Mouse (Mus musculus): ENCODE data around the gene Atp8a1. TPM values are rescaled to one million over a fixed set of nuclear protein-coding genes. Genes with fewer than 3 reads are reported as not detected.

Atp8a1 gene
- polyA plus RNA-seq, 1 experiment from 2014 or later, result 36.4 TPM

DNA sequence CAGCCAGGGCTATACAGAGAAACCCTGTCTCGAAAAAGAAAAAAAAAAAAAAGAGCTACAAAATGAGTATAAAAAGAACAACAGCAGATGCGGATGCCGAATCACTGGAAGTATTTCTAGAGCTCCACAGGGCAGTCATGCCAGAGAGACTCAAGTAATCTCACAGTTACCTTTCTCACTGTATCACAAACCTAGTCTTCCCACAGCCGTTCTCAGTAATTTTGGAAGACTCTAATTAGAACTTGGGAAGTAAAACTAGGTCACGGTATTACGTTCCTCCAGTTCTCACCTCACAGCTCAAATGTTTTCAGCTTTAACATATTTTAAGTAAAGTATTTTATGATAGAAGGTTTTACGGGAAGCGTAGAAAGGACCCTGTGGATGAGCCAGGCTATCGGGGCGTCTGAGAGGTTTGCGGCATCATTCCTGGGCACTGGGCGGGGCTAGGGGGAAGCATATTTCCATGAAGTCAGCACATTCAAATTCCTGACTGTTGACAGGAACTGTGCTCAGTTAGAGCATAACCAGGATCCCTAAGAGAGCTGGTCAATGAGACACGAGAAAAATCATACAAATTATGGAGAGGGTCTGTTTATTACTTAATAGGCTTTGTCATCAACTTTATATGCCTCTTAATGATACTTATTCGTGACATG, 152.1 kb downstream of the Atp8a1 start:
- Histone ChIP-seq H3K27ac (no peak overlapping the region), H3K9me3 (no peaks in the 10 kb centered on the region), H3K4me1 (replicated peaks) (peaks cover 14% of the 10 kb centered on the region; the same call in 1 of the 2 replicates), H3K9ac (replicated peaks) (no peak overlapping the region), H3K4me2 (replicated peaks) (no peak overlapping the region), H3K36me3 (peaks cover 8% of the 10 kb centered on the region; the same call in 1 of the 2 replicates), H3K27me3 (peaks cover 36% of the 10 kb centered on the region), H3K4me3 (replicated peaks) (no peak overlapping the region)
- no peak for ATAC-seq
- 92% methylated on average over 14 of the region's 14 CpGs for WGBS

DNA sequence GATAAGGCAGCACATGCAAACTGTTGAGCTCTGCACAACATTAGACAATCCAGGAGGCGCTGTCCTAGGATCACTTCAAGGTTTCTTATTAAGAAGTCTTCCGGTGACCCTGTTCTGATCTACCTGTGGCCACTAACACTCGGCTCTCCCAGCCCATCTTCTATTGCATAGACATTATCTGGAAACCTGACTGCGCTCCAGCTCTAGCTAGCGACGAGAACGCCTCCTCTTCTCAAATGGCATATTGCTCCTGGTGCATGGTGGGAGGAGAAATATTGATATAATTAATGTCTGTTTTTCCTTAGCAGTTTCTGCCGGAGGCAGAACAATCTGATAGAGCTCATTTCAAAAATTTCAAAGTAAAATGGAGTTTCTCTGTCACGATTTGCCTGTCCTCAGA, 156.9 kb downstream of the Atp8a1 start:
- peaks cover 20% of the 10 kb centered on the region for H3K27me3 ChIP-seq
- H3K9me3 ChIP-seq, result no peaks in the 10 kb centered on the region
- H3K4me3 ChIP-seq (replicated peaks), result no peak overlapping the region
- H3K9ac ChIP-seq (replicated peaks), result no peak overlapping the region
- H3K4me2 ChIP-seq (replicated peaks), result no peak overlapping the region
- H3K36me3 ChIP-seq, result peaks cover 8% of the 10 kb centered on the region
- whole genome bisulfite sequencing, result 96% methylated on average over 9 of the region's 9 CpGs
- no peaks in the 10 kb centered on the region for H3K4me1 ChIP-seq (replicated peaks)
- no peak for ATAC-seq
- no peak overlapping the region for H3K27ac ChIP-seq

DNA sequence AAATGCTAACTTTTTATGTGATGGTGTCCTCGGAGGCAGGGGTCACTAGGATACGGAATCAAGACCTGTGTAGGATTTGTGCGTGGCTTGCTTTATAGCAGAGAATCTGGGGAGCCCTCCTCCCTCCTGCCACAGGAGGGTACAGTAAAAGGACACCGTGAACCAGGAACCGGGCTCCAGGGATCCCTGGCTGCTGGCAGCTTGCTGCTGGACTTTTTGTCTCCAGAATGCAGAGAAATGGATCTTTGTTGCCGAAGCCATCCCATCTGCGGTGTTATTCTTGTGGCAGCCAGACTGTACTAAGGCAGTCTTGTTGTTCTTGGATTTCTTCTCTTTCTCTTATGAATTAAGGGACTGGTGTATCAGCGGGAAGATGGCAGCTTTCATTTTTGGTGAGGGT, 159.2 kb downstream of the Atp8a1 start:
- Histone ChIP-seq H3K27ac (no peak overlapping the region), H3K9me3 (no peaks in the 10 kb centered on the region), H3K36me3 (peaks cover 8% of the 10 kb centered on the region), H3K4me1 (replicated peaks) (no peaks in the 10 kb centered on the region), H3K4me2 (replicated peaks) (no peak overlapping the region), H3K27me3 (peaks cover 12% of the 10 kb centered on the region), H3K9ac (replicated peaks) (no peak overlapping the region), H3K4me3 (replicated peaks) (no peak overlapping the region)
- no peak for ATAC-seq
- WGBS, result 94% methylated on average over 8 of the region's 8 CpGs

DNA sequence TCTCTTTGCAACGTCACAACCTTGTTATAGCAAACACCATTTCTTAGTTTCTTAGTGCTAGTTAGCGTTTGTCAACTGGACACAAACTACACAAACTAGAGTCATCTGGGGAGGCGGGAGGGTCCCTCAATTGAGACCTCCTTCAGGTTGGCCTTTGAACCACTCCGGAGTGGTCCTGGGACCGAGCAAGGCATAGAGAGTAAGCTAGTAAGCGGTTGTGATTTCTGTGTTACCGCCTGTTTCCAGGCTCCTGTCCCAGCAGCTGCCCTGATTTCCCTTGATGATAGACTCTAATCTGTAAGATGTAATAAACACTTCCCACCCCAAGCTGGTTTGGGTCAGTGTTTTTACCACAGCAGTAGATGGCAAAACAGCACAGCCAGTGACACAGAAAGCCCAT, 161.3 kb downstream of the Atp8a1 start:
- 83% methylated on average over 7 of the region's 7 CpGs for whole genome bisulfite sequencing
- no peak overlapping the region for H3K27ac ChIP-seq
- no peak overlapping the region for H3K9ac ChIP-seq (replicated peaks)
- H3K4me2 ChIP-seq (replicated peaks), result no peak overlapping the region
- H3K9me3 ChIP-seq, result no peaks in the 10 kb centered on the region
- H3K4me1 ChIP-seq (replicated peaks), result no peaks in the 10 kb centered on the region
- no peak overlapping the region for H3K4me3 ChIP-seq (replicated peaks)
- peaks cover 8% of the 10 kb centered on the region for H3K27me3 ChIP-seq
- peaks cover 10% of the 10 kb centered on the region for H3K36me3 ChIP-seq
- ATAC-seq, result no peak

DNA sequence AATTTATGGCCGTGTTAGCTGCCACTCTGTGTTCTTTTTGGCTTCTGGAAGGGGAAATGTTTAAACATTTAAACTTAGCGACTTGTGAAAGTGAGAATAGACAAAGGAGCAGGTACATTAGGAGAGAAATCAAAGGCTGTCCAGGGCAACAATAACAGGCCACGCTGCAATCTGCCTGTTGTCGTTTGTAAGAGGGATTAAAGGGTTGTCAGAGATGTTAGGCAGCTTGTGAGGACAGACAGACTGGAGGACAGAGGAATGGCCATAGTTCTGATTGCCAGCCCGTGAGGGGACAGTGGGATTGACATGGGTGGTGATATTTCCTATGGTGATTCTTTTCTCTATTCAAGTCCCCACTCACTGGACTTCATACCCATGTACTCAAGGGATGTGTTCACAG, 161.8 kb downstream of the Atp8a1 start:
- Histone ChIP-seq H3K4me1 (replicated peaks) (no peaks in the 10 kb centered on the region), H3K4me2 (replicated peaks) (no peak overlapping the region), H3K9me3 (no peaks in the 10 kb centered on the region), H3K27me3 (peaks cover 8% of the 10 kb centered on the region), H3K36me3 (peaks cover 10% of the 10 kb centered on the region), H3K4me3 (replicated peaks) (no peak overlapping the region), H3K9ac (replicated peaks) (no peak overlapping the region), H3K27ac (no peak overlapping the region)
- 55% methylated on average over 5 of the region's 5 CpGs for WGBS
- no peak for ATAC-seq

DNA sequence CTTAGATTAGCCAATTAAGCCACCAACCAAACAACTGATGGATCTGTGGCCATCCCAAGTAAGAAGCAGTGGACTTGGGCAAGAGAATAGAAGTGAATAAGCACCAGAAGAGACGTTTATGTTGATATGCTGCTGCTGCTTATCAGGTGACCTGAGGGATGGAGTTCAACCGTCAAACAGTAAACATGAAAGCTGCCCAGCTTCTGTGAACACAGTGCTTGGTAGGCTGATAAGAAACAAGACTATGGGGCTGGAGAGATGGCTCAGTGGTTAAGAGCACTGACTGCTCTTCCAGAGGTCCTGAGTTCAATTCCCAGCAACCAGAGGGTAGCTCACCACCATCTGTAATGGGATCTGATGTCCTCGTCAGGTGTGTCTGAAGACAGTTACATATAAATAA, 168.4 kb downstream of the Atp8a1 start:
- H3K36me3 ChIP-seq, result peaks cover 24% of the 10 kb centered on the region
- no peak for ATAC-seq
- no peaks in the 10 kb centered on the region; the same call in 1 of the 2 replicates for H3K4me1 ChIP-seq (replicated peaks)
- H3K9me3 ChIP-seq, result no peaks in the 10 kb centered on the region; the same call in 1 of the 2 replicates
- H3K27ac ChIP-seq, result no peak overlapping the region
- H3K9ac ChIP-seq (replicated peaks), result no peak overlapping the region
- no peak overlapping the region for H3K4me2 ChIP-seq (replicated peaks)
- no peak overlapping the region for H3K4me3 ChIP-seq (replicated peaks)
- 0 out of 2 replicates have a peak, but pooled peaks cover 5% of the 10 kb centered on the region for H3K27me3 ChIP-seq
- 86% methylated on average over 3 of the region's 3 CpGs for WGBS

DNA sequence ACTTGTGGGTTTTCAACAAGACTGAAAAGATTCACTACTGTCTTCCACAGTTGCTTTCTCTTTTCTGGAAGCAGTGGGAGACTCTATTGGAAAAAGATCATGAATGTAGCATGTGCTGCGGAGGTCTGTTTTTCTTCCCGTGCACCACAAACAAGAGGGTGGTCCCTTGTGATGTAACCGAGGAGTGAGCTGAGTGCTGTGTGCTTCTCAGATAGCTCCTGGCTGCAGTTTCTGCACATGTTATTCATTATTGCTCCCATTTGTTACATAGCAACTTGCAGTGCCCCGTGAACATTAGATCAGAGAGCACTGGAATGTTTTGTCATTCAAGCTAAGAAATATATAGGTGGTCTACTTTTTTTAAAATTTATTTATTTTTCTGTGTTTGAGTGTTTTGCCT, 174.2 kb downstream of the Atp8a1 start:
- Histone ChIP-seq H3K27me3 (peaks cover 28% of the 10 kb centered on the region), H3K9ac (replicated peaks) (no peak overlapping the region), H3K27ac (no peak overlapping the region), H3K9me3 (no peaks in the 10 kb centered on the region; the same call in 1 of the 2 replicates), H3K4me2 (replicated peaks) (no peak overlapping the region), H3K36me3 (peaks cover 25% of the 10 kb centered on the region), H3K4me1 (replicated peaks) (0 out of 2 replicates have a peak, but pooled peaks cover 3% of the 10 kb centered on the region), H3K4me3 (replicated peaks) (no peak overlapping the region)
- ATAC-seq, result no peak
- WGBS, result 90% methylated on average over 4 of the region's 4 CpGs

DNA sequence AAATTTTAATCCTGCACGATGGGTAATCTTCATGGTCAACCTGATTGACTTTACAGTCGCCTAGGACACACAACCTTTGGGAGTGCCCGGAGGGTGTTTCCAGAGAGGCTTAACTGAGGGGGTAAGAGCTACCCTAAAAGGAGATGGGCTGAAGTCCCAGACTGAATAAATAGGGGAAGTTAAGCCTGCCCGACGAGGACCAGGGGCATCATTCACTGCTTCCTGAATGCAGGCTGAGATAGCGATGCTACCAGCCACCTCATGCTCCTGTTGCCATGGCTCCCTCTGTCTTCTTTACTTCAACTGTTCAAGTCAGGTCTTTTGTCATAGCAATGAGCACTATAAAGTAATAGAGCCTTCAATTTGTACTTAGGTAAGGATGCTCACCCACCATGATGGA, 177.1 kb downstream of the Atp8a1 start:
- 65% methylated on average over 6 of the region's 6 CpGs for WGBS
- Histone ChIP-seq H3K4me1 (replicated peaks) (0 out of 2 replicates have a peak, but pooled peaks cover 3% of the 10 kb centered on the region), H3K4me3 (replicated peaks) (no peak overlapping the region), H3K27ac (no peak overlapping the region), H3K9me3 (no peaks in the 10 kb centered on the region), H3K4me2 (replicated peaks) (no peak overlapping the region), H3K27me3 (peaks cover 53% of the 10 kb centered on the region), H3K9ac (replicated peaks) (no peak overlapping the region), H3K36me3 (peaks cover 22% of the 10 kb centered on the region)
- ATAC-seq, result no peak

DNA sequence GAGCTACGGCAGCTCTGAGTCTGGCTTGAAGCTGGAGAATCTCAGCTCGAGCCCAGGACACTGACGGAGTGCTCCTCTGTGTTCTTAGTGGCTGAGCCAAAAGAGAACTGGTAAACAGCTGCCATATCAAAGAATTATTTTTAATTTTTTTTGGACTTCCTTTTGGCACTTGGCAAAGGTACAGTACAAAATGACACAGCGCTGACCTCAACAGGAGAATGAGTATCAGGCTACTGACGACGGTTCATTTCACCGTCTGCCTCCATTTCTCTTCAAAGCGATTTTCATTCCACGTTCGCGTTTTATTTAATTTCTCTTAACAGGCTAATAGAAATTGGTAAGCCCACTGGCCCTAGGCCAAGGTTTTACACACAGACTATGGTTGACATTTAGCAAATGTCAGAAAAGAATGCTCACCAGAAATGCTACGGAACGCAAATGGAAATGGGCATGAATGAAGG, 177.8 kb downstream of the Atp8a1 start:
- H3K4me3 ChIP-seq (replicated peaks), result no peak overlapping the region
- peaks cover 59% of the 10 kb centered on the region for H3K27me3 ChIP-seq
- H3K9me3 ChIP-seq, result no peaks in the 10 kb centered on the region
- no peak overlapping the region for H3K4me2 ChIP-seq (replicated peaks)
- no peak for ATAC-seq
- WGBS, result 85% methylated on average over 13 of the region's 13 CpGs
- H3K4me1 ChIP-seq (replicated peaks), result 0 out of 2 replicates have a peak, but pooled peaks cover 3% of the 10 kb centered on the region
- H3K36me3 ChIP-seq, result peaks cover 25% of the 10 kb centered on the region
- H3K27ac ChIP-seq, result no peak overlapping the region
- H3K9ac ChIP-seq (replicated peaks), result no peak overlapping the region

DNA sequence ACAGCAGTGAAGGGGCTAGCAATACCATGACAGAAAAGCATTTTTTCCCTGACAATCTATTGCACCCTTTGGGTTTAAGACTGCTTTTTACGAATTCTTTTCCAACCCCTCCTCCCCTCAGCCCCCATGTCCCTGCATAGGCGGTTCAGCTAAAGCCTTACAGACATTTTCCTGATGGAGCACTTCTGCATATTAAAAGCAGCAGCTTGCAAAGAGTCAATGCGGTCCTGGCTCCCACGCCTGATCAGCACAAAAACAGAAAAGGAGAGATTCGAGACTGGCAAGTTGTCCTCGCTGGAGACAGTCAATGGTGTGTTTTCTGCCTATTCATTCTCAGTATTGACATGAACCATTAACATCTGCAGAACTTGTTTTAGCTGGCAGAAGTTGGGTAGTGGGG, 184.5 kb downstream of the Atp8a1 start:
- H3K4me2 ChIP-seq (replicated peaks), result no peak overlapping the region
- WGBS, result 24% methylated on average over 6 of the region's 6 CpGs
- H3K4me3 ChIP-seq (replicated peaks), result no peak overlapping the region
- H3K4me1 ChIP-seq (replicated peaks), result 0 out of 2 replicates have a peak, but pooled peaks cover 4% of the 10 kb centered on the region
- H3K9ac ChIP-seq (replicated peaks), result no peak overlapping the region
- H3K27ac ChIP-seq, result no peak overlapping the region
- peaks cover 20% of the 10 kb centered on the region for H3K36me3 ChIP-seq
- no peaks in the 10 kb centered on the region for H3K9me3 ChIP-seq
- peaks cover 94% of the 10 kb centered on the region for H3K27me3 ChIP-seq
- ATAC-seq, result peak; percentile 48; the same call in 1 of the 2 replicates

DNA sequence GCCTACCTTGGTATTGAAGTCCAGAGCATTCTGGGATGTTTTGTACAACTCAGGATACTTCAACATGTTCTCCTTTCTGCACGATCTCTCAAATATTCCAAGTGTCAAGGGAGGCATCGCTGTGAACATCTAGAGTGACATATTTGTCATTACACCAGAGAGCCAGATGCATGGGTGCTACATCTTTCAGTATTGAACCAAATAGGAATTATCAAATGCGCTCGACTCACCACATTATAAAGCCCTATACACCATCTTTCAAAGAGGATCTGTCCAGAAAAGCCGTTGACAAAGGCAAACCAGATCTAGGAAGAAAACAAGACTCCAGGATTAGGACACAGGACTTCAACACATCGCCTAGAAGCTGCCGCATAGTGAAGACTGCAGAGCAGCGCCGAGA, 187.4 kb downstream of the Atp8a1 start:
- H3K4me2 ChIP-seq (replicated peaks), result no peak overlapping the region
- WGBS, result 66% methylated on average over 9 of the region's 9 CpGs
- H3K9ac ChIP-seq (replicated peaks), result no peak overlapping the region
- no peak overlapping the region for H3K27ac ChIP-seq
- ATAC-seq, result no peak
- H3K4me3 ChIP-seq (replicated peaks), result no peak overlapping the region
- peaks cover 84% of the 10 kb centered on the region for H3K27me3 ChIP-seq
- H3K9me3 ChIP-seq, result no peaks in the 10 kb centered on the region
- peaks cover 31% of the 10 kb centered on the region for H3K4me1 ChIP-seq (replicated peaks)
- H3K36me3 ChIP-seq, result 0 out of 2 replicates have a peak, but pooled peaks cover 3% of the 10 kb centered on the region

DNA sequence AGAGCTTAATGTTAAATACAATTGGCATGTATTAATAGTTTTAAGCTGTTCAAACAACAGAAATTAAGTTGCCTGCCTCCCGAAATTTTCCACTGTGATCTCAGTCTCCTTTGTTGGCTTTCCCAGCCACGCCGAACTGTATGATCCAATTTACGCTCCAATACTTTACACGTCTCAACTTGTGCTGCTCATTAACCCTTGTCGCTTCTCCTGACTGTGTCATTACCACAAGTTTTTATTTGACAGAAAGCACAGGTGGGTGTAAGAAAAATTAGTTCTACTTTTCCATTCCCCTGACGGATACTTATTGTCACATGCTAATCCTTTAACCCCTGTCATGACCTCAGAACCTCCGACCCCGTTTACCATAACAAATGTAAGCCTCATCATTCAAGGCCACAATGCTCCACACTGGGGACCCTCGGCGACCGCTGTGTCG, 190.4 kb downstream of the Atp8a1 start:
- H3K27me3 ChIP-seq, result peaks cover 87% of the 10 kb centered on the region

More for the DNA sequence above, 190.4 kb downstream of the Atp8a1 start:
- Histone ChIP-seq H3K27ac (no peak overlapping the region), H3K36me3 (peaks cover 4% of the 10 kb centered on the region; the same call in 1 of the 2 replicates), H3K4me1 (replicated peaks) (peaks cover 27% of the 10 kb centered on the region), H3K9ac (replicated peaks) (no peak overlapping the region), H3K4me3 (replicated peaks) (no peak overlapping the region), H3K4me2 (replicated peaks) (peak overlapping the region; percentile 7; the same call in 1 of the 2 replicates), H3K9me3 (no peaks in the 10 kb centered on the region)
- WGBS, result 6% methylated on average over 13 of the region's 13 CpGs
- peak; percentile 82 for ATAC-seq

Data from midbrain, embryonic 13.5 days (tissue).